Mouse (Mus musculus) kidney, embryonic 16.5 days (tissue): ENCODE data around the gene Rtn3. TPM values are rescaled to one million over a fixed set of nuclear protein-coding genes. Genes with fewer than 3 reads are reported as not detected.
"Not testable (repeated sequence)": the region's sequence is repeated elsewhere in the genome, so short reads cannot be mapped to it uniquely, and the experiment has no call there.

Source experiments
- ATAC-seq: fragments of 200-750 bp; cut with Nextera tagmentation; 2 replicates; pipeline ENCODE4 v1.8.0; 2017; ENCODE audit warnings: moderate TSS enrichment; ENCODE audit not compliant: low FRiP score, low TSS enrichment
- H3K27ac ChIP-seq: fragments of 300-500 bp; sonication (generic); 2 replicates; pipeline ENCODE4 v1.5.1; 2014; ENCODE audit warnings: low read length
- H3K27me3 ChIP-seq: fragments of 300-500 bp; sonication (generic); 2 replicates; pipeline ENCODE4 v1.6.1; 2014; ENCODE audit warnings: low read length, control low read depth, mixed read lengths; ENCODE audit not compliant: insufficient read depth
- H3K36me3 ChIP-seq: fragments of 300-500 bp; sonication (generic); 2 replicates; pipeline ENCODE4 v1.6.1; 2014; ENCODE audit warnings: low read length, control low read depth, mixed read lengths; ENCODE audit not compliant: insufficient read depth
- H3K4me1 ChIP-seq: fragments of 300-500 bp; sonication (generic); 2 replicates; pipeline ENCODE4 v1.6.1; 2014; ENCODE audit warnings: low read length, control low read depth, mixed read lengths; ENCODE audit not compliant: insufficient read depth
- H3K4me2 ChIP-seq: fragments of 300-500 bp; sonication (generic); replicated peaks from 2 replicates; pipeline ENCODE4 v1.6.1; 2014; ENCODE audit warnings: low read depth, low read length
- H3K4me3 ChIP-seq: fragments of 300-500 bp; sonication (generic); 2 replicates; pipeline ENCODE4 v1.5.1; 2014; ENCODE audit warnings: mild to moderate bottlenecking, low read length
- H3K9ac ChIP-seq: fragments of 300-500 bp; sonication (generic); replicated peaks from 2 replicates; pipeline ENCODE4 v1.6.1; 2014; ENCODE audit warnings: low read length
- H3K9me3 ChIP-seq: fragments of 300-500 bp; sonication (generic); 2 replicates; pipeline ENCODE4 v1.6.1; 2016; ENCODE audit warnings: low read length, control low read depth
- WGBS: fragments of 180-500 bp; shearing (Covaris S2); extraction: QIAGEN DNeasy Blood & Tissue Kit; methylation state at CpG from one replicate; pipeline ENCODE4 v1.1.7; 2014; 5-methylcytosine and 5-hydroxymethylcytosine counted together
- polyA plus RNA-seq: library from polyadenylated mRNA; unstranded; fragments of >200 nt; fragmentation: Nextera tagmentation; extraction: Ambion mirVana; gene quantifications from 2 replicates; pipeline ENCODE4 v1.2.1, GENCODE M21; 2015

Gene Rtn3
- polyA plus RNA-seq, 1 experiment from 2014 or later: 169 TPM

DNA sequence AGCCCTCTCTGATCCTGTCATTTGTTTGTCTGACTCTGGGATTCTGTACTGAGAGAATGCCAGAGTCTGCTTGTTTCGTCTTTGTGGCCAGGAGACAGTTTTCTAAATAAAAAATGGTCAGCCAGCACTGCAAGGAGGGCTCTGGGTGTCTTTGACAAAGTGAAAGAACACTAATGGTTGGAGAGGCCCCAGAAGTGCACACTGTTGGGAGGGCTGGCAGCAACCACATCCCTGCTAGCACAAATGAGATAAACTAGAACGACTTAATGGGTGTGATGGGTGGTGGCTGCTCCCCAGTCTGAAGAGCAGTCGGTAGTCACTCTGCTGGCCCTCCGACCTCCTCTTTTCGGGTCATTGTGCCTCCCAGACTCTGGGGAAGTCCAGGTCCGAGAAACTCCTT lies 63.9 kb downstream of the Rtn3 start:
- Histone ChIP-seq H3K4me3 (peak overlapping the region; percentile 82), H3K27ac (no peak overlapping the region), H3K9ac (peak overlapping the region; percentile 35), H3K36me3 (peaks cover 14% of the 10 kb centered on the region), H3K27me3 (no peaks in the 10 kb centered on the region), H3K4me1 (peaks cover 66% of the 10 kb centered on the region), H3K4me2 (peak overlapping the region; percentile 65), H3K9me3 (no peaks in the 10 kb centered on the region)
- WGBS: 27% methylated on average over 6 of the region's 6 CpGs
- ATAC-seq: no peak

DNA sequence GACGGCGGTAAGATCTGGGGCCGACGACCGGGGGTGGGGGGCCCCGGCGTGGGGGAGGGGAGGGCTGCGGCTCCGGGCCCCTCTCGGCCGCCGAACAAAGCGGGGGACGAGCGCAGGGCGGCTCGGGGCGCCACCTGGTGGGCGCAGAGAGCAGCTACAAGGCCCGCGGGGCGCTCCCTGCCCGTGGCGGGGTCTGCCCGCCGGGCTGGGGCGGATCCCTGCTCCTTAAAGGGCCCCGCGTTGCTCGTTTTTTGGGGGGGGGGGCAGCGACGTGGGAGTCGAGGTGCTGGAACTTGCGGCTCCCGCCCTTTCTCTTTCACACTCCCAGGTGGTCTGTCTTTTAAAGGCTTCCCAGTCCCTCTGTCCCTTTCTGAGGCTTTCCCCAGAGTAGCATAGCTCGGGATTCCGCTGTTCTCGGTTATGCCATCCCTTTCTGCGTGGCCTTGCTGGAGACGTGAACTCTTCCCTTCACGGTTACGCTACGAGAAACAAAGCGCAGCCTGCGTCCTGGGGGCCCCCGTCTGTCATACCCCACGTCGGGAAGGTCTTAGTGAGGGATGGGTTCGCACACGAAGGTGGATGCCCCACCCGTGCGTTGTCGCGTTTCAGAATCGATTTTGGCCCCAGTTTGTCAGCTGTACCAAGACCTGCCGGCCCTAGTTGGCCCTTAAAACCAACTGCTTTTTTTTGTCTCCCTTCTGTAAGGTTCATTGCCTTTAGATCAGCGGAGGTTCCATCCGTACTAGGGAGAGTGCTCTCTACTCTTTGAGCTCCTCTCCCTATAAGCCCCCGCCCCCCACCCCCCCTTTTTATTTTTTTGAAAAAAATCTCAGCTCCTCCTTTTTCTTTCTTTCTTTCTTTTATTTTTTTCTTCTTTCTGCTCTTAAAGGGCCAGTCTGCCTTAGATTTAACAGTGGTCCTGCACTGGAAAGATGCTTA lies 64.9 kb downstream of the Rtn3 start:
- H3K4me2 ChIP-seq: peak overlapping the region; percentile 65
- H3K9ac ChIP-seq: peak overlapping the region; percentile 97
- peaks cover 14% of the 10 kb centered on the region for H3K36me3 ChIP-seq
- H3K27ac ChIP-seq: peak overlapping the region; percentile 92
- H3K27me3 ChIP-seq: no peaks in the 10 kb centered on the region
- peak overlapping the region; percentile 82 for H3K4me3 ChIP-seq
- H3K9me3 ChIP-seq: no peaks in the 10 kb centered on the region
- under 1% methylated on average over 51 of the region's 59 CpGs for WGBS
- peaks cover 57% of the 10 kb centered on the region for H3K4me1 ChIP-seq
- peak; percentile 69 for ATAC-seq

DNA sequence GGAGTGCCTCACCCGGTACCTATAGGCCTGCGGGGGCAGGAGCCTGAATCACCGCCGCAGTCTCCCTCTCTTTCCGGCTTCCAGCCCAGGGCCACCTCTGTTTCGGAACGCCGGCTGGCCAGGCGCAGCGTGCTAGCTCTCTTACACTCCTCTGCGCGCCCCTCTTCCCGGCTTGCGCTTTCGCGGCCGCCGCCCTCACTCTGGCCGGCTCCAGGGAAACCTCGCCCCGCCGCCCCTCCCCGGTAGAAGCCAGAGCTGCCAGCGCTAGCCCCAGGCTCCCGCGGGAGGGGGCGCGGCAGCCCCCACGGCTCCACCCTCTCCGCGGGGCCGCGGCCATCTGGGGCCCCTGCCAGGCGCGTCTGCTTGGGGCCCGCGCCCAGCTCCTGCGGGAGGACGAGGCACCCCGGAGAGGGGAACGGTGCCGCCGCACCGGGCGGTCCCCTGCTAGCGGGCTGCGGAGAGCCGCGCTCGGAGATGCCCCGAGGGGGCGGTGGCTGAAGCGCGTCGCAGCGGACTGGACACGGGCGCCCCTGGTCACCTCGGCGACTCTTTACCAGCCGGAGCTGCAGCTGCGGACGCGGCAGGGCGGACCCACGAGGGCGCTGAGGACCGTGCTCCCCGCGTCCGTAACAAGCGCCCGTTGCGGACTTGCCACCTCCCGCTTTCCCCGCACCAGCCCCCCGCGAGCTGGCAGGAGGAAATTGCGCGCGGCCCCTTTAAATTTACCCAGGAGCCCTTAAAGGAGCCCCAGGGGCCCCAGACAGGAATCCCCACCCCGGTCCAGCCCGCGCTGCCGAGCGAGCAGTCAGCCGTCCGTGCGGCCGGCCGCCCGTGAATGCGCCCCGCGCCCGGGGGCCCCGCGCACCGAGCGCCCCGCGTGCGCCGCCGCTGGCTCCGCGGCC lies 66.0 kb downstream of the Rtn3 start, which contains the start of gene 2700081O15Rik:
TSS of gene 2700081O15Rik (plus strand) at position 792 of the 902 bp plus-strand sequence.
- H3K9ac ChIP-seq: peak within 1 kb of the TSS; percentile 97
- H3K36me3 ChIP-seq: peaks cover 6% of the 10 kb centered on the region; the same call in 1 of the 2 replicates
- peak within 1 kb of the TSS; percentile 82 for H3K4me3 ChIP-seq
- under 1% methylated on average over 94 of the region's 107 CpGs for WGBS
- H3K4me1 ChIP-seq: peaks cover 46% of the 10 kb centered on the region
- no peaks in the 10 kb centered on the region for H3K9me3 ChIP-seq
- no peaks in the 10 kb centered on the region for H3K27me3 ChIP-seq
- peak within 1 kb of the TSS; percentile 92 for H3K27ac ChIP-seq
- H3K4me2 ChIP-seq: peak within 1 kb of the TSS; percentile 65
- peak; percentile 81 for ATAC-seq

DNA sequence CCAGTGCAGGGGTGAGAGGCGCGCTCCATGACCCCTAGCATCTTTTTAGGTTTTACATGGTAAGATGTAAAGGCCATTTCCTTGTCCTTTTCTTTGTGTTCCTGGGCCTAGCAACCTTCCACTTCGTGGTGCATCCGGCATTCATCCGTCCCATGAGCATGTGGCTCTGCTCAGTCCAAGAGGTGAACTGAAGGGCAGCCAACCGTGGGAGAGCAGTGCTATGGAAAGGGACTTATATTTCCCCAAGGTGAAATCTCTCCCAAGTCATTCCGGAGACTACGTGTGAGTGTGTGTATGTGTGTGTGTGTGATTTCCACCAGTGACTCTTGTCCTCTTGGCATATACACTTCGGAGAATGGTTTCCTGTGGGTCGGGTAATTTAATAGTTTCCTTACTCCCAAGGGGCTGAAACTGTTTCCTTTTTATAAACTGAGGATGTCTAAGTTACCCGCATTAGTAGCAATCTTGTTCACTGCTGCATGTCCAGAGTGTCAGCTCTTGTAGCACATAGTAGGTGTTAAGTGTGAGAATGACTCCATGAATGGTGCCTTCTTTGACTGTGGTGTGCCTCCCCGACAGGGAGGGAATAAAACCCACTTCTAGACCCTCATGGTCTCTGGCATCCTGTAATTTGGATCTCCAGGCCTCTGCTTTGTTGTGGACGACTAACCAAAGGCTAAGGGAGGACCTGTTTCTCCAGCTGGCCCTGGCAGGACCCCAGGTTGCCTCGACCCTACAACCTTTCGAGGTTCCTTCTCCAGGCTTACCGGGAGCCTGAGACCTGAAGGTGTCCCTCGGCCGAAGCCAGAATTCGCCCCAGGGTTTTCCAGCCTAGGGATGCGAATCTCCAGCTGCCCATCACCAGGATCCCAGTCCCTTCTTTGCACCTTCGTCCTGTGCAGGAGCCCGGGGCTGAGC lies 66.9 kb downstream of the Rtn3 start:
- Histone ChIP-seq H3K9ac (peak overlapping the region; percentile 97), H3K4me1 (peaks cover 37% of the 10 kb centered on the region), H3K4me2 (peak overlapping the region; percentile 65), H3K4me3 (peak overlapping the region; percentile 82), H3K27me3 (no peaks in the 10 kb centered on the region), H3K27ac (peak overlapping the region; percentile 92), H3K9me3 (no peaks in the 10 kb centered on the region), H3K36me3 (peaks cover 4% of the 10 kb centered on the region; the same call in 1 of the 2 replicates)
- ATAC-seq: peak; percentile 11; the same call in 1 of the 2 replicates
- 11% methylated on average over 22 of the region's 22 CpGs for WGBS

DNA sequence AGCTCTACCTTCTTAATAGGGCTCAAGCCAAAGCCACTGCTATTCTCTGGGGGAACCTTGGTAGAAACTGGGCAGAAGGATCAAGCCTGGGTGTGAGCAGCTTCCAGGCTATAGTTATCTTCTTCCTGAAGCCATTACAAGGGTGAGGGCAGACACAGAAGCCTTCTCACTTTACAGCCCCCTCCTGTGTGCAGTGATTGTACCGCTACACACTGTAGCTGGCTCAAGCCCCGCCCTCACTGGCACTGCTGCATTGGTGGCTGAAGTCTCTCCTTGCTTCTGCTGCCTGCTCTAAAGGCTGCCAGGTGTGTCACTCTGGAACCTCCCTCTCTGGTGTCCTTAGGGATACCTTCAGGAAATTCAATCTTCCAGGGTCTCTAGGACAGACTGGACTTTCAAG lies 70.7 kb downstream of the Rtn3 start:
- H3K9ac ChIP-seq: no peak overlapping the region
- no peaks in the 10 kb centered on the region for H3K9me3 ChIP-seq
- H3K27me3 ChIP-seq: no peaks in the 10 kb centered on the region
- peaks cover 12% of the 10 kb centered on the region for H3K4me1 ChIP-seq
- H3K4me3 ChIP-seq: no peak overlapping the region
- no peak overlapping the region for H3K27ac ChIP-seq
- H3K4me2 ChIP-seq: no peak overlapping the region
- ATAC-seq: no peak
- 39% methylated on average over 2 of the region's 2 CpGs for WGBS
- no peaks in the 10 kb centered on the region for H3K36me3 ChIP-seq

DNA sequence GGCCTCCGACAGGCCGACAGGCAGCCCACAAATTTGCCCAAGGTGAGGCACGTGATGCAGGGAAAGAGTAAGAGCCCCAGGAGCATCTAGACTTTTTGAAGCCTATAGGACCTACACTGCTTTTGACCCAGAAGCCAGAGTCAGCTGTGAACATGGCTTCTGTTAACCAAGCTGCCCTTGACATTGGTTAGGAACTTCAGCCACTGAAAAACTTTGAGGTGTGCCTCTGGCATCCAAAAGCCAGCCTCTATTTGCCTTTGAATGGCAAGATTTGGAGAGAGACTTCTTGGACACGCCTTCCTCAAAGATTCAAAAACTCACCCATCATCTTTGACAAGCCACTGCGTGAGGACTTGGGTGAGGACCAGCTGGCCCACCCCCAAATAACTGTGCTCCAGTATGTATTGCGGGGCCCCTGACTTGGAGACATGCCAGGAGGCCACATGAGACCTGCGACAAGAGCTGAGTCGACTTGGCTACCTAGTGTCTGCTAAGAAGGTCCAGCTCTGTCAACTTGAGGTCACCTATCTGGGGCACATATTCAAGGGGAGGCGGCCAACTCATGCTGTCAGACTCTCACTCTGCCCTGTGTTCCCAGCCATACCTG lies 78.4 kb downstream of the Rtn3 start:
- Histone ChIP-seq H3K27me3 (no peaks in the 10 kb centered on the region), H3K27ac (no peak overlapping the region), H3K4me3 (no peak overlapping the region), H3K4me1 (no peaks in the 10 kb centered on the region), H3K4me2 (no peak overlapping the region), H3K9me3 (no peaks in the 10 kb centered on the region), H3K9ac (no peak overlapping the region), H3K36me3 (no peaks in the 10 kb centered on the region)
- 67% methylated on average over 9 of the region's 9 CpGs for WGBS
- ATAC-seq: no peak

DNA sequence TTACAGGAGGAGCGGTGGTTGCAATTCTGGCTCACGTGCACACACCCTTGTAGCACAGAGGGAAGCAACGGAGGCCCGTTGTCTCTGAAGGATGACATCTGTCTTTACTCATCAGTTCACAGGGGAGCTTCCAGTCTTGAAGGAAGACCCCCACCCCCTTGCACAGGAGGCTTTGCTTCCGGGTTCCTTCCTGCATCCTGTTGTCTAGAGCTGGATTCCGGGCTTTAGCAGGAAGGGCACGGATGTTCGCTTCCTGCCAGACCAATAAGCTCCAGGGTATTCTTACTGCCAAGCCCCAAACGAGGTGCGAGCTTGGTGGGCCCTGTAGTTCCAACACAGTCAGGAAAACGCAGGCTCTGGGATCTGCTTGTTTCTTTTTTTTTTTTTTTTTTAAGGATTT lies 82.4 kb downstream of the Rtn3 start:
- Histone ChIP-seq H3K27me3 (peaks cover 2% of the 10 kb centered on the region; the same call in 1 of the 2 replicates), H3K4me2 (no peak overlapping the region), H3K9ac (no peak overlapping the region), H3K9me3 (no peaks in the 10 kb centered on the region), H3K4me3 (no peak overlapping the region), H3K27ac (0 out of 2 replicates have a peak overlapping the region, but pooled peaks have one; percentile 12), H3K4me1 (no peaks in the 10 kb centered on the region), H3K36me3 (no peaks in the 10 kb centered on the region)
- 68% methylated on average over 11 of the region's 11 CpGs for WGBS
- ATAC-seq: no peak

DNA sequence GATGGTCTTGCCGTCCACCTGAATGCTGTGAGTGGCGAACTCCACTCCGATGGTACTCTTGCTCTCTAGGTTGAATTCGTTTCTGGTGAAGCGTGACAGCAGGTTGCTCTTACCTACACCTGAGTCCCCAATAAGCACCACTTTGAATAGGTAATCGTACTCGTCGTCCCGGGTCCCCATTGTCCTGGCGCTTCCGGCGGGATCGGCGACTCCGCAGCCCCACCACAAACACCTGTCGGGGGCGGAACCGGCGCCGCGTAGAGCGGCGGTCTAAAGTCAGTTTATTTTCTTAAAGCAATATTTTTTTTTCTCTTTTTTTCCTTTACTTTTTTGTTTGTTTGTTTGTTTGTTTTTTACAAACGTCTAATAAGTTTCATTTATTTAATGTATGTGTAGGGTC lies 84.2 kb downstream of the Rtn3 start:
- WGBS: 37% methylated on average over 24 of the region's 24 CpGs
- not testable (repeated sequence) for H3K9ac ChIP-seq
- H3K9me3 ChIP-seq: peaks cover 14% of the 10 kb centered on the region

More for the DNA sequence above, 84.2 kb downstream of the Rtn3 start:
- H3K36me3 ChIP-seq, ATAC-seq, H3K27me3 ChIP-seq, H3K4me3 ChIP-seq, H3K4me1 ChIP-seq, H3K4me2 ChIP-seq, H3K27ac ChIP-seq: not testable (repeated sequence)
